Mouse (Mus musculus): ENCODE results near the gene Celf2.

Gene Celf2

DNA sequence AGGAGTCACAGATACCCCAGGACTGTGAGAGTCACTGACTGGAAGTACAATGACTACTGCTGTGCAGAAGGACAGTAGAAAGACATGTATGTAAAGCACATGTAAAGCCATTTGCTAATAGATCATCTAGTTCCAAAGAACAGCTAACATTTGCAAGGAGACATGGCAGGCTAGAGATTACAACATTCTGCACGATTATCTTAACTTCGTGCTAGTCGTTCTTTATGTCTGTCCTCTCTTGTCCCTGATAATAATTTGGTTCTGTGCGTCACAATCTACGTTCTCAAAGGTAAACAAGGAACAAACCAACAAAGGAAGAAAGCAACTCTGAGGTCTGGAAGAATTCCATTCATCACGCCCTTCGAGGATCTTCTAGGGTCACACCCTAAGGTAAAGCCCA is 805.0 kb downstream of the Celf2 start:
- DNase-seq (ENCODE audit: low read depth, low spot score), result no peak

GRCm38 (mm10) chr2:6696326-6696725 is 813.0 kb downstream of the Celf2 start:
- DNase-seq (ENCODE audit: low read depth, low spot score), result no peak

- no peak for DNase-seq (ENCODE audit: low read depth, low spot score)
Measured at GRCm38 (mm10) chr2:6695353-6695951, 813.9 kb downstream of the Celf2 start.

DNA sequence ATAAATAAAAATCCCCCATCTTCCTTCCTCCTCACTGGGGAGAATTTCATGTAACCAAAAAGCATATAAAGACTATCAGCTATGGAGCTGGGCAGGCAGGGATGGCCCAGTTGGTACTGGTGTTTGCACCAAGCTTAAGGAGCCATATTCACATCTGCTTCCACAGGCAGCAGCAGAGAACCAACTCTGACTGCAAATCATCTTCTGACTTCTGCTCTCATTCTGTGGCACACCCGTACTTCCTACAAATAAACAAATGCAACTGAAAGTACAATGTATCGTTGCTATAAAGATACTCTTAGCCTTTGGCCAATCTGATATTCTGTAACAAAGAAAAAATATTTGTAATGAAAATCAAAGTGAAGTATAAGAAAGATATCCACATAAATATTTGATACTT is 819.7 kb downstream of the Celf2 start:
- DNase-seq (ENCODE audit: low read depth, low spot score), result no peak

DNA sequence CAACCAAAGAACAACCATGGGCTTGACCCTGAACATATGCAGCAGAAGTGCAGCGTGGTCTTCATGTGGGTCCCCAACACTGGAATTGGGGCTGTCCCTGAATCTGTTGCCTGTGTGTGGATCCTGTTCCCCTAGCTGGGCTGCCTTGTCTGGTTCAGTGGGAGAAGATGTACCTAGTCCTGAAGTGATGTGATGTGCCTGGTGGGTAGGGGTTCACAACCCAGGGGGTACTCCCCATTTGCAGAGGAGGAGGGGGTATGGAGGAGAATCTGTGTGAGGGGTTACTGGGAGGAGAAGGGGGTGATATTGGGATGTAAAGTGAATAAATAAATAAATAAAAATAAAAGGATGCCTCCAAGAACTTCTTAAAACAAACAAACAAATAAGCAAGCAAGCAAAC is 831.1 kb downstream of the Celf2 start:
- DNase-seq (ENCODE audit: low read depth, low spot score), result no peak

GRCm38 (mm10) chr2:6677457-6677856 is 831.9 kb downstream of the Celf2 start:
- DNase-seq (ENCODE audit: low read depth, low spot score), result no peak

GRCm38 (mm10) chr2:6674401-6674800 is 835.0 kb downstream of the Celf2 start:
- no peak for DNase-seq (ENCODE audit: low read depth, low spot score)

GRCm38 (mm10) chr2:6673418-6673817 is 835.9 kb downstream of the Celf2 start:
- DNase-seq (ENCODE audit: low read depth, low spot score), result no peak

GRCm38 (mm10) chr2:6667611-6668010 is 841.8 kb downstream of the Celf2 start:
- peak; percentile 48 for DNase-seq (ENCODE audit: low read depth, low spot score)

GRCm38 (mm10) chr2:6659834-6660233 is 849.5 kb downstream of the Celf2 start:
- no peak for DNase-seq (ENCODE audit: low read depth, low spot score)

- DNase-seq (ENCODE audit: low read depth, low spot score), result no peak
Measured at GRCm38 (mm10) chr2:6653719-6654118, 855.6 kb downstream of the Celf2 start.

DNA sequence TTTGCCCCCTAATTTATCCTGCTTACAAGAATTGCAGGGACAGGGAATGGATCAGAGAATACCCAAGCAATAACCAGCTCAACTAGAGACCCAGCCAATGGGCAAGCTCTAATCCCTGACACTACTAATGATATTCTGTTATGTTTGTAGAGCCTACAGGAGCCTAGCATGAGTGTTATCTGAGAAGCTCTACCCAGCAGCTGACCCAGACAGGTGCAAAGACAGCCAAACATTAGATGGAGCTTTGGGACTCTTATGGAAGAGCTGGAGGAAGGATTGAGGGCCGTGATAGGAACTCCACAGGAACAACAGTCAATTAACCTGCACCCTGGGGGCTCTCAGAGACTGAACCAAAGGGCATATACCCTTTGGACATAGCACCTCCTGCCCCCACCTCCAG is 857.7 kb downstream of the Celf2 start:
- DNase-seq (ENCODE audit: low read depth, low spot score), result no peak

GRCm38 (mm10) chr2:6648877-6649276 is 860.5 kb downstream of the Celf2 start:
- no peak for DNase-seq (ENCODE audit: low read depth, low spot score)

DNA sequence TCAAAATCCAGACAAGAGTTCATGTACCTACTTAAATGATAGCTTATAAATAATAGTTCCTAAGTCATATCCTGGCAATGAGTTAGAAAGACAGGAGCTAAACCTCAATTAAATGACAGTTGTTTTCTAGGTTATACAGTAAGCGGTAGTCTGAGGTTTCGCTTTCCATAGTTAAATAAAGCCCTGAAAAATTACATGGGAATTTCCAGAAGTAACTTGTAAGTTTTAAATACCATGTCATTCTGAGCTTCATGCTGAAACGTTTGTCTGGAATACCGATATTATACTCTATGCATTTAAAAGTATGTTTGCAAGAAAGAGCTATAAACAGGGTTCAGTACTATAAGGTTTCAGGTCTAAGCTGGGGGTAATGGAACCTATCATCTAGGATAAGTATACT is 862.3 kb downstream of the Celf2 start:
- DNase-seq (ENCODE audit: low read depth, low spot score), result no peak

DNA sequence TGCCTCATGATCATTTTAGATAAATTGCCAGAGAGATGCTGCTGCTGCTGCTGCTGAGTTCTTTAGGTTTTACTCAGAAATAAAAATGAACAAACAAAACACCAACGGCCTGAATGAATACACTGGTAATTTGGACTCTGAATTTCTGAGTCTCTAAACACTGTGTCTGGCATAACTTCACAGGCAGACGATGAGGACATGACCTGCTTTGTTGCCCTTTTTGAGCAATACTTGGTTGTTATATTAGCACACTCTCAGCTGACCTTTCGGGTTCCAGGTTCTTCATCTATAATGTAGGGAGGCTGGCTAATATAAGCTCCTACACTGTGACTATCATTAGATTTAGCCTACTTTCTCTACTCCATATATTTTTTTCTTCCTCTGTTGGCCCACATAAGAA is 863.0 kb downstream of the Celf2 start:
- no peak for DNase-seq (ENCODE audit: low read depth, low spot score)

DNA sequence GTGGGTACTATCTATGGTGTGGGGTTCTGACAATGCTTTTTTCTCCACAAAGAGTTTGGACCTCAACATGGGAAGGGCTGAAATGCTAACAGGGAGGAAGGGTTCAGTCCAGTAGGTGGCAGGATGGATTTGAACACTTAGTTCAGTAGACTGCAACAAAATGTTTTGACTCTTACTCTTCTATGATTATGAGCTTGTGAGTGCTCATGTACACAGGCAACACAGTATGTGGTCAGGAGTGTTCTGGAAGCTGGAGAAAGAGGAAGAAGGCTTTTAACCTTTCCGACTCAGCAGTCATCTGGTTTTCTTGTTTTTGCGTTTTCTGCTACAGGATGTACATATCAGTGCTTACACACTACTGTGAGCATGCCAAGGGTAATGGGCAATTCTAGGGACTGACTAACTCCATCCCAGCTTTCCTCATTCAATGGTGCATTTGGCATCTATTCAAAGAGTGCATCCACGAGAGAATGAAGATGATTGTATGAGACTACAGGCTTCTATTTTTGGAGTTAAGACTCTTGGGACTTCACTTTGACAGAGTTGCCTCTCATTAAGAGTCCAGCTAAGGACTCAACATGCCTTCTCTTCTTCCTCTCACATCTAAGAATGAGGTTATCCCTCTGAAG is 867.0 kb downstream of the Celf2 start:
- no peak for DNase-seq (ENCODE audit: low read depth, low spot score)

DNA sequence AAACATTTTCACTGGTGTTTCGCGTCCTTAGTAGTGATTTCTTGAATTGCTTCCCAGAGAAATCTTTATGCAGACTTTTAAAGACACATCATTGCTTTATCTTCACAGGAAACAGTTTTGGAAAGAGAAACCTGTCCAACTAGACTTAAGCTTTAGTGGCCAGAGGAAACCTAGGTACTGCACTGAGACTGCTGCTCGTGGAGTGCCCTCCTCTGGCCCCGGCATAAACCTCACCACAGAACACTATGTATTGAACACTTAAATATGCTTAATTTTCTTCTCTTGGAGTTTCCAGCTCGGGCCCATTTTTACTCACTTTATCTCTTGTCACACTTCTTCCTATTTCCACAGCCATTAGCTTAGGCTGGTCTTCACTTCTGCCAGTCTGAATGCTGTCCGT is 870.0 kb downstream of the Celf2 start:
- no peak for DNase-seq (ENCODE audit: low read depth, low spot score)

GRCm38 (mm10) chr2:6637147-6637546 is 872.2 kb downstream of the Celf2 start:
- no peak for DNase-seq (ENCODE audit: low read depth, low spot score)

DNA sequence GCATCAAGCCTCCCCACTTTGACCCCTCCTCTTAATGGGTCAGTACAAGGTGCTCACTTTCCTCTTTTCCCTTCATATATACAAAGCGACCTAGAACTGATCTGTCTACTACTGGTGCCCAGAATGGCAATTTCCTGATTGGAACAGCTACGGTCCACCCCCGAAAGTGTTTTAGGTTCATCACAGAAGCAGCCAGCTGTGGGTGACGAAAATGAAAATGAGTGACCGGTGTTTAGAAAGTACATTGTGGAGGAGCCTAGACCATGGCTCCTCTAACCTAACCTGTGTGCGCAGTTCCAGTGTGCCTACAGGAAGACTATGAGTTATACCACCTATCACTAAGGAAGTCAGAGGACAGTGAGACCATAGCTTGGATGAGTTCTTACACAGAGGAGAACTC is 874.5 kb downstream of the Celf2 start:
- DNase-seq (ENCODE audit: low read depth, low spot score), result no peak

DNA sequence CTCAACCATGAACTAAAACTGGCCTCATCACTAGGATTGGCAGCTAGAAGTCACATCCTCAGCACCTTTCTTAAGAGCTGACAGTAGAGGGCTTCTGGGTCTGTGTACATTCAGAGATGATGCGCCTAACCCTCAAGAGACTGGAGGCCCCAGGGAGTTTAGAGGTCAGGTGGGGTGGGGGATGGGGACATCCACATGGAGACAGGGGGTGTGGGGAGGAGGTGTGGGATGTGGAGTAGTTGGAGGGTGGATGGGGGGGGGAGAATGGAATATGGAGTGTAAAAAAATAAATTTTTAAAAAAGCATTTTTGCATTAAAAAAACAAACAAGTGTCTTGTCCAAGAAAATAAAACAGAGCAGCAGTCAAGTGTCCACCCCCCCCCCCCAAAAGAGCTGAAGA is 876.2 kb downstream of the Celf2 start:
- DNase-seq (ENCODE audit: low read depth, low spot score), result no peak

DNA sequence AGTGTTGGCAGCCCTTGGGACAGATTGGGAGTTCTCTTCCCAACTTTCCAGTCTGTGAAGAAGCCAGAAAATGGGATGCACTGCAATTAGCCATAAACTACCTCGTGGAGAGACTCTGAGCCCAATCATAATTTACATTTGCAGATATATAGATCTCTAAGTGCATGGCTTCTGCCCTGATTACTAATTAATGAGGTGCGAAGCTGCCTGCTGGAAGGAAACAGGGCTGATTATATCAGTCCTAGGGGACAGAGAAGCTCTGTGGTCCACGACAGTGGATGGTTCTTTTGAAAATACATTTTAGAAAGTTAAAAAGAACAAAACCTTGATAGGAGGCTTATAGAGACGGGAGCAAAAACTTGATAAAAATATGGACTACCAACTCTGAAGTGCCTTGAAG is 885.6 kb downstream of the Celf2 start:
- DNase-seq (ENCODE audit: low read depth, low spot score), result no peak

DNA sequence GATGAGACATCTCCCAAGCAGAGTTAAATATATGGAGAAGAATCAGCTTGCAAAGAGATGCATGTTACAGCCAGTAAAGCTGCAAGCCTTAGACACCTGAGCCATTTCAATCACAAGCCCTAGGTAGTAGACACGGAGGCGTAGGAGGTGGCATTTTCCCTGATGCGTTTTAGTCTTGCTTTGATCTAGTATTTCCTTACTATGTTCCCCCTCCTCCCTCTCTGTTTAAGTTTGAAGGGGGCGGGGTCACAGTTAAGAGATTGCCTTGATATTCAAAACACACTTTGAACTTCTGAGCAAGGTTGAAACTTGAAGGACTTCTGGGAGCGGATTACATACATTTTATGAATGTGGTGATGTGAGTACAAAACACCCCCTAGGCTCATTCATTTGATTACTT is 887.3 kb downstream of the Celf2 start:
- DNase-seq (ENCODE audit: low read depth, low spot score), result no peak

- DNase-seq (ENCODE audit: low read depth, low spot score), result no peak
Measured at GRCm38 (mm10) chr2:6618856-6619255, 890.5 kb downstream of the Celf2 start.

GRCm38 (mm10) chr2:6618450-6618849 is 890.9 kb downstream of the Celf2 start:
- DNase-seq (ENCODE audit: low read depth, low spot score), result no peak

Data from forelimb bud, embryonic 11.5 days (tissue).